Mouse (Mus musculus) ES-Bruce4 (cell line): Measurements from ENCODE around the gene Tldc2.

Experiments
- CTCF ChIP-seq: IDR thresholded peaks from one replicate; pipeline ENCODE4 v1.8.1; 2011; ENCODE audit warnings: low read depth, low read length
- EP300 ChIP-seq: IDR thresholded peaks from 2 replicates; pipeline ENCODE4 v1.6.1; 2011; ENCODE audit warnings: low read depth, low read length; ENCODE audit not compliant: insufficient read depth
- POLR2A ChIP-seq: IDR thresholded peaks from one replicate; pipeline ENCODE4 v1.8.1; 2011; ENCODE audit warnings: low read length; ENCODE audit not compliant: insufficient read depth

DNA sequence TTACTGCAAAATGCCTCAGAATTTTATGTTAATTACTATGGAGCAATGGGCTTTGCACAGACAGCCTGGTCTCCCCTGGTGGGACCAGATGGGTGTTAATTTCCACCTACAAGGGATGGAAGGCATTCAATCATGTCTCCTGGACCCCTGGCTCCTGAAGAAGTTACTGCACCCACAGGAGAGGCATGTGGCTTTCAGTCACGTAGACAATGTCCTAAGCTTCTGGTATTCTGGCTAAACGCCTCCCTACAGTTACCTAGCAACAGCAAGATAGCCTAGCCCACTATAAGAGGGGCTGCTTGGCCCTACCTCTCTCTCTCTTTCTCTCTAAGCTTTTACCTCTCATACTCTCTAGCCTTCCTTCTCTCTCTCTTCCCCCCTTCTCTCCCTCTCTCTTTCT, 15.4 kb downstream of the Tldc2 start:
- TF ChIP-seq EP300 (no peak), POLR2A (no peak), CTCF (no peak)
